Mouse (Mus musculus) regulatory T cell (primary cell): ENCODE results near the gene Sppl3.

Experiments used
- in situ Hi-C: fragments of 300-600 bp; cut with MboI, MseI; formaldehyde crosslinking; loops from one replicate; pipeline ENCODE4 v1.15.1; 2025; ENCODE audit warnings: high pct_unique_total_duplicates

Gene Sppl3

DNA sequence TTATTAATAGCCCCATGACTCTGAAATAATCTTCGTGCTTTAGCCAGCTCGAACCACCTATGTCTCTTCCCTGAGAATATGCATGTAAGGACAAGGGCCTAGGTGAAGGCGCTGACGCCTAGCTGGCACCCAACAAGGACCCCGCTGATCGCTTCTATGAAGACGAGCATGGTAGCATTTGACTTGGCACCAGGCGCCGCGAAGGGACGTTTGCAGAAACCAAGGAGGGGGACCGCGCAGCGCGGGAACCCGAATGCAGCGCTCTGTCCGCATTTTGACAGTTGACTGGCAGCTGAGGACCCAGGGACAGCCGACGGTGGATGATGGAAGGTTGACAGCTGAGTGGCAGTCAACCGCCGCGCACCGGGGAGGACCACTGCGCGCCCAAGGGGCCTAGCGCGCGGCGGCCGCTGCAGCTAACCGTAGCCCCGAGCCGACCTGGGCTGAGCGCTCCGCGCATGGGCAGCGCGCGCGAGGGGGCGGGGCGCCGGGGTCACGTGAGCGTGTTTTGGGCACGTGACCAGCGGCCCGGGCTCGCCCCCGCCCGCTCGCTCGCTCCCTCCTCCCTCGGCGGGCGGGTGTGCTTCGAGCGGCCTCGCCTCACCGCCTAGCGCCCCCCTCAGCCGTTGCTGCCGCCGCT, at the start of gene Sppl3:
TSS of gene Sppl3 (plus strand) at position 561 of the 640 bp plus-strand sequence.
- in situ Hi-C loops, result no loop called here

GRCm38 (mm10) chr5:114961590-114962360, 49.2 kb upstream of the Sppl3 start:
- in situ Hi-C loops, result loop anchor here (5.0 kb wide), 1 partner anchor 89 kb away; no protein-coding TSS in a partner anchor

DNA sequence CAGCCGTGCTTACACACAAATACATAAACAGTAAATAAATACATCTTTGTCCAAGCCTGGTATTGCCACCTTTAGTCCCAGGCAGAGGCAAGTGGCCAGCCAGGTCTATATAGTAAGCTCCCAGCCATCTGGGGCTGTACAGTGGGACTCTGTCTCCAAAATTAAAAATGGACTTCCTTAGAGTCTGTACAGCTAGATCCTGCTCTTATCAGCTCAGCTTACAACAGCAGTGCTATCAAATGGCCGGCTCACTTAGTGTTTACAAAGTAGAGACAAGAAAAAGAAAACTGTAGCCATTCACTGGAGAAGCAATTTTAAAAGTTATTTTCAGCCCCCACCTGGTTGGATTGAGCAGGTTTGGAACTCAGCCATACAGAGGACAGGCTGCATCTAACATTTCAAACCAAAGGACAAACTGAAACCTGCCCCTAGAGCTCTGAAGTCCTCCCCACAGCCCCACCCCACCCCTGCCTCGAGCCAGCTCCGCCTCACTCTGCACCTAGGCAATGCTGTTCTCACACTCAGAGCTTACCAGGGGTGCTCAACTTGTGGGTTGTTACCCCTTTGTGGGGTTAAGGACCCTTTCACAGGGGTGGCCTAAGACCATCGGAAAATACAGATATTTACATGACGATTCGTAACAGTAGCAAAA, 46.5 kb upstream of the Sppl3 start:
- in situ Hi-C loops, result loop anchor here (5.0 kb wide), 1 partner anchor 92 kb away; no protein-coding TSS in a partner anchor

GRCm38 (mm10) chr5:114964967-114965898, 45.7 kb upstream of the Sppl3 start:
- in situ Hi-C loops, result loop anchor here (5.0 kb wide), 1 partner anchor 93 kb away; no protein-coding TSS in a partner anchor

DNA sequence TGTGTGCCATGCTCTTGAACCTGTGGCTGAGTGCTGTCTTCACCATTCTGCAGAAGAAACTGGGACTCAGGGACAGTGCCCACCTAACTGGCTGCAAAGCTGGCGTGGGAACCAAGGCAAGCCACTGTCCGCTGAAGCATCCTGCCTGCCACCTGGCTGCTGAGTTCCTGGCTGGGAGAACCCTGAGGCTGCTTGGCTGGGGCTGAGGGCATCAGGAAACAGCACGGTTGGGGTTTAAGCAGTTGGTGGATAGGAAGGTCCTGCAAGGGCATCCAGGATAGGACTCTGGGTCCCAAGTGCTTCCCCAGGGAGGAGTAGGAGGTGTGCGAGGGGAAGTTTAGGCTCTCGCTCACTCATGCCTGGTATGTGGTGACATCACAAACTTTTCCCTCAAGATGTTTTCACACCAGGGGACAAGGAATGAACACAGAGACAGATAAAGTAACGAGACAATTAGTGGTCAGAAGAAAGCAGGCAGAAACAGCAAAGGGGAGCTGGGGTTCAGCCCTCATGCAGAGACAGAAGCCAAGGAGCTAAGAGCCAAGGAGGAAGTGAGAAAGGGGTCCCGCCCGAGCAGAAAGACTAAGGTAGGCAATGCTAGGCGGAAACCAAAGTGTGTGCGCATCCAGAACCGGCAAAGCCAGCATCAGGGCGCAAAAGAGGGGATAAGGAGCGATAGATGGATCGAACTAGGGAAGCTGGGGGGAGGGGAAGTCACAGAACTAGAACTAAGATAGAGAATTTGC, 43.2 kb upstream of the Sppl3 start:
- in situ Hi-C loops, result no loop called here

DNA sequence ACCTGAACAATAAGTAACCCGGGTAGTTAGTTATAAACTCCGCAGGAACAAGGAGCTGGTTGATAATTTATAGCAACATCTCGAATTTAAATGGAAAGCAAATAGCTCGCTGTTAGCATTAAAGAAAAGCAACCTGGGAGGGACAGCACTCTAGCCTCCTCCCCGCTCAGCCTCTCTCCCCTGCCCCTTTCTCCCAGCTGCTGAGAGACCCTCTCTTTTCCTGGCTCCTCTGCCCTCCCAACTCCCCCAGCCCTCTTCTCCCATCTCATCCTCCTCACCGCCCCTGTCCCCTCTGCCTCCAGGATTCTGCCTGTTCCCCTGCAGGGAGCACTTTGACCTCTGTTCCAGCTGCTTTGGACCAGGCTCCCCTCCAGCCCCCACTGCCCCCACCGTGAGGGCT, 42.3 kb upstream of the Sppl3 start:
- in situ Hi-C loops, result no loop called here

- in situ Hi-C loops, result no loop called here
Observed at GRCm38 (mm10) chr5:114969064-114969463, 41.9 kb upstream of the Sppl3 start.

GRCm38 (mm10) chr5:114969609-114970215, 41.2 kb upstream of the Sppl3 start:
- in situ Hi-C loops, result no loop called here

GRCm38 (mm10) chr5:114970824-114971227, 40.1 kb upstream of the Sppl3 start, which contains the start of gene Hnf1a:
TSS of gene Hnf1a (minus strand) at chr5:114971094.
- in situ Hi-C loops, result no loop called here

GRCm38 (mm10) chr5:114972201-114972600, 38.7 kb upstream of the Sppl3 start:
- in situ Hi-C loops, result no loop called here

GRCm38 (mm10) chr5:114973131-114973530, 37.8 kb upstream of the Sppl3 start:
- in situ Hi-C loops, result no loop called here

GRCm38 (mm10) chr5:114976935-114977334, 34.0 kb upstream of the Sppl3 start:
- in situ Hi-C loops, result loop anchor here (5.0 kb wide), 1 partner anchor 100 kb away; no protein-coding TSS in a partner anchor

DNA sequence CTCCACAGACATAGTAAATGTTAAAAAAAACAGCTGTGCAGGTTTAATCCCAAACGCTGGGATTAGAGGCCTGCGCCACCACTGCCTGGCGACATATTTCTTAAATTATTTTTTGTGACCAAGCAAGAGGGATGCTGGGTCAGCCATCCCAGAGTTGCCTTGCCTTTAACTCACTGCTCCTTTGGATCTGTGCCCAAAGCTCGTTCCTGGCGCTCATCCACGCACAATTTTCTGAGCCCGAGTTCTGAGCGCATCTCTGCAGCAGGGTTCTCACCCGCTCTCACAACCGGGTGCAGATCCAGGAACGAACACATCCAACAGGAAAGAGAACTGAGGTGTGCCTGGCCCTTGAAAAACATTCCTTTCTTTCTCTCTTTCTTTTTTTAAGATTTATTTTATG, 32.5 kb upstream of the Sppl3 start:
- in situ Hi-C loops, result loop anchor here (5.0 kb wide), 1 partner anchor 99 kb away; no protein-coding TSS in a partner anchor

- in situ Hi-C loops, result loop anchor here (5.0 kb wide), 1 partner anchor 98 kb away; no protein-coding TSS in a partner anchor
Observed at GRCm38 (mm10) chr5:114978888-114979249, 32.1 kb upstream of the Sppl3 start.

- in situ Hi-C loops, result loop anchor here (5.0 kb wide), 1 partner anchor 98 kb away; no protein-coding TSS in a partner anchor
Observed at GRCm38 (mm10) chr5:114979250-114980121, 31.5 kb upstream of the Sppl3 start.

- in situ Hi-C loops, result no loop called here
Observed at GRCm38 (mm10) chr5:114980122-114980748, 30.7 kb upstream of the Sppl3 start.

DNA sequence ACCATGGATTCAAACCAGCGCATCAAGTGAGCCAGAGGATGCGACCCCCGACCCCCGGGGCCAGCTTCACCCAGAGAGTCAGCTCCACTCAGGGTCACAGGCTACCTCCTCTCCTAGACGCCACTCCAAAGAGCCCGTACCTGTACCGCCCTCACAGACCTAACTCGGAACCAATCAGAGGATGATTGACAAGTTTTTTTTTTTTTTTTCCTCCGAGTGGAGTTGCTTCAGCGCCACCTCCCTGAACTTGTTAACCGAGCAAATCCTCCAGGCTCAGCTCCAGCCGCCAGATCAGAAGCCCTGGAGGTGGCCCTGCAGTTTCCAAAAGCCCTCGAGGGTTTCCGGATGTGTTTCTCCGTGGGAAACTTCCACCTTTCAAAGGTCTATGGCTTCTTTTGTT, 28.9 kb upstream of the Sppl3 start:
- in situ Hi-C loops, result no loop called here

DNA sequence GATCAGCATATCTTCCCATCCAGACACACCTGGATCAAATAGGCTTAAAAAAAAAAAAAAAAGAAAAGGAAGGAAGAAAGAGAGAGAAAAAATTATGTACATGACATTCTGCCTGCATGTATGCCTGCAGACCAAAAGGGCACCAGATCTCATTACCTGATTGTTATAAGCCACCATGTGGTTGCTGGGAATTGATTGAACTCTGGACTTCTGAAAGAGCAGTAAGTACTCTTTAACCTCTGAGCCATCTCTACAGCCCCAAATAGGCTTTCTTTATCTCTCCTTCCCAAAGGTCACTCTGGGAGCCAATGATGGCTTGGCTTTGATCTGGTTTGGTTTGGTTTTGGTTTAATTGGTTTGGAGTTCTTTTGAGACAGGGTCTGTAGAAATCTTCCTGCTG, 25.9 kb upstream of the Sppl3 start:
- in situ Hi-C loops, result no loop called here
